Mouse (Mus musculus): ENCODE data around the gene Pla2g4b. TPM values are rescaled to one million over a fixed set of nuclear protein-coding genes. Genes with fewer than 3 reads are reported as not detected.

Pla2g4b gene
- total RNA-seq, 4 experiments from 2014 or later: 0.72 to 1.8 (median 1.3) TPM

GRCm38 (mm10) chr2:120015882-120016281 lies 17.3 kb upstream of the Pla2g4b start:
- DNase-seq (ENCODE audit: low spot score): no peak

DNA sequence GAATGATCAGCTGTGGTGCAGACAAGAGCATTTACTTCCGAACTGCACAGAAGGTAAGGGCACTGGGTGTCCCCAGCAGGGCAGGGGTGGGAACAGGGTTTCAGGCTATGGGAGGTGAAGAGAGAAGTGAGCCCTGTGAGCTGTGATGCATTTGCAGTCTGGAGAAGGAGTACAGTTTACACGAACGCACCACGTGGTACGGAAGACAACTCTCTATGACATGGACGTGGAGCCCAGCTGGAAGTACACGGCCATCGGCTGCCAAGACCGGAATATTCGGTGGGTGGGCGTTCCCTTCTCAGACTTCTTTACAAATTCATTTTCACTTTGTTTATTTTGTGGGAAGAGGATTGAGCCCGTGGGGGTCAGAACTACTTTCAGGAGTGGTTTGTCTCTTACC lies 15.6 kb upstream of the Pla2g4b start:
- DNase-seq (ENCODE audit: low spot score): no peak

- peak; percentile 47 for DNase-seq (ENCODE audit: low spot score)
These were observed 8.9 kb upstream of the Pla2g4b start for GRCm38 (mm10) chr2:120024337-120024736.

DNA sequence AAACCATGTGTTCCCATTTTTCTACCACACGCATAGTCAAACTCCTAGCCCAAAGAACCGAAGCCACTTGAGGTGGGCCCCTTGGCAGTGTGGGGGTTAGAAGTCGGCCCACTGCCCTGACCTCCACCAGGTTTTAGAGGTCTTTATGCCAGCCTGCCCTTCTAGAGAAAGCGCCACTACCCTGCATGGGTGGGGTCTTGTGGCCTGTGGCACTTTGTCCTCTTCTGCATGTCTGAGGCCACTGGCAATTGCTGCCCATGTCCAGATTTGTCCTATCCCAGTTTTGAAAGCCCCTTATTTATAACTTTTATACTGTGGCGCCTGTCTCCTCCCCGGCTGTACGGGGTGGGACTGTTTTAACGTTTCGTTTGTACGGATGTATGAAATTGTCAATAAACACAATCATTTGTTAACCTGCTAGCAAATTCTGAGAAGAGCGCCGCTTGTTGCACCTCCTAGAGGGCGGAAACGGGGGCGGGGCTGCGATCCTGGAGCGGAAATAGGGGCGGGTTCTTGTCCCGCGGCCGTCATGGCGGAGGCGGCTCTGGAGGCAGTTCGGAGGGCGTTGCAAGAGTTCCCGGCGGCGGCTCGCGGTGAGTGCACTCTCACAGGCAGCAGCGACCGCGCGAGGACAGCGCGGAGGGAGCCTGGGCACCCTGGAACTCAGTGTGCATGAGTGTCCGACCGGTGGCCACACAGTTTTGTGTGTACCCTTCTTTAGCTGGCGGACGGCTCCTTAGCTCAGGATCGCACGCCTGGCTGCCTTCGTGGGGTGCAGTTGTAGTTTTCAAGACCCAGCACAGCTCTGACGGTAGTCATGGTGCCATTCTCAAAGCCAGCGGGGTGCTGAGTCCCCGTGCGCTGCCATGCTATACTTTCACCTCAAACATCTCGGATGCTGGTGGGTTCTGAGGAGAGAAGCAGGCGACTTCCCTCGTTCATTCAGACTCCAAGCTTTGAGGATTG lies 6.0 kb upstream of the Pla2g4b start, which contains the start of the genes Jmjd7 and Gm28042:
TSS of gene Jmjd7 (plus strand) at position 500 of the 966 bp plus-strand sequence.
TSS of gene Gm28042 (plus strand) at position 510 of the 966 bp plus-strand sequence.
- peak; percentile 92 for DNase-seq (ENCODE audit: low spot score)

DNA sequence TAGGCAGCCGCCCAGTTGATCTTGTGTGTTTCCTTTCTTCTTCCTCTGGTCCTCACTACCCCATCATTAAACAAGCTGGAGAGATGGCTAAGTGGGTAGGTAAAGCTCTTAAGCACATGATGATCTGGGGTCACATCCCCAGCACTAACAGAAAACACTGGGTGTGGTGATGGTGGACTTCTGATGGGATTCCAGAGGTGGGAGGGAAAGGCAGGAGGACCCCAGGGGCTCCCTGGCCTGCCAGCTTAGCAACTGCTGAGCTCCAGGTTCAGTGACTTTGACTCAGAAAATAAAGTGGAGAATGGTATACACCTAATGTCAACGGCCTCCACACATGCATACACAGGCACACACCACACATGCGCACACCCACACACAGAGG lies 5.3 kb upstream of the Pla2g4b start:
- no peak for DNase-seq (ENCODE audit: low spot score)

DNA sequence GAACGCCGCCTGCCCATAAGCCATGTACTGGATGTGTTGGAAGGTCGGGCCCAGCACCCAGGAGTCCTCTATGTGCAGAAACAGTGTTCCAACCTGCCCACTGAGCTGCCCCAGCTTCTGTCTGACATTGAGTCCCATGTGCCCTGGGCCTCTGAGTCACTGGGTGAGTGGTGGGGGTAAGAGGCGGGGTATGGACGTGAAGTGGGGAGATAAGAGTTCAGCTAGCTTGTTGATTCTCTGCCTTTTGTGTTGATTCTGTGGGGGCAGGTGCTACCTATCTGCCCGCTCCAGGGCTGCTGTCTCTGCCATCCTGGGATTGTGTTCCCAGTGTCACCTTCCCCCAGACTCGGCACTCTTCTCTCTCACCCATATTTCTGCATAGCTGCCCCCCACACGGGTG lies 2.8 kb upstream of the Pla2g4b start:
- DNase-seq (ENCODE audit: low spot score): no peak

DNA sequence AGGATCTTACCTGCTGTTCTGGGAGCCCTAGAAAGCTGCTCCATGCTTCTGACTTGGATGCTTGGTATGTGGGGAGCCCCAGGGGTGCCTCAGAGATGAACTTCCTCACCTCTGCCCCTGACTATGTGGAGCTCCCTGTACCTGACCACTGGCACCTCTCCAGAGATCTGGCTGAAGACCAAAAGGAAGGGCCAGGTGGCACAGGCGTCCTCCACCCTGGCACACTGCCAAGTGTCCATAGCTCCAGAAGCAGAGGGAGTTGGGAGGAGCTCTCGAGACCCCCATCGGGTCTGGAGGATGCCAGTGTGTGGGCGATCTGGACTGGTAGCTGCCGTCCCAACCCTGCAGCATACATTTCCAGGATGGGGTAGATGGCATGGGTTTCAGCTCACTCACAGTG lies 509 bp downstream of the Pla2g4b start:
- no peak for DNase-seq (ENCODE audit: low spot score)

DNA sequence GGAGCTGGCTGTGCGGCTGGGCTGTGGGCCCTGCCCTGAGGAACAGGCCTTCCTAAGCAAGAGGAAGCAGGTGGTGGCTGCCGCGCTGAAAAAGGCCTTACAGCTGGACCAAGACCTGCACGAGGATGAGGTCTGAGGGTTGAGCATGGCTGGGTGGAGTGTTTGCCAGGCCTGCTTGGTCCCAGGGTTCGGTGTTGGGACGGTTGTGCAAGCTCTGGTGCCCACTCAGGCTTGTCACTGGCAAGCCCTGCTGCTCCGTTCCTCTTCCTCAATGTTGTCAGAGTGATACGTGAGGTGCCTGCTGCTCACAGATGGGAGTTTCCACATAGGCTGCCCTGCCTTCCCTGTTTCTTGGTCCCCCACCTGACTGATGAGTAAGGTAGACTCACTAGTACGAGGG lies 4.5 kb downstream of the Pla2g4b start:
- no peak for DNase-seq (ENCODE audit: low spot score)

- no peak for DNase-seq (ENCODE audit: low spot score)
These were observed 7.8 kb downstream of the Pla2g4b start for GRCm38 (mm10) chr2:120040991-120041390.

GRCm38 (mm10) chr2:120044101-120044603 lies 10.9 kb downstream of the Pla2g4b start:
- DNase-seq (ENCODE audit: low spot score): no peak

- no peak for DNase-seq (ENCODE audit: low spot score)
These were observed 11.5 kb downstream of the Pla2g4b start for GRCm38 (mm10) chr2:120044676-120045075.

DNA sequence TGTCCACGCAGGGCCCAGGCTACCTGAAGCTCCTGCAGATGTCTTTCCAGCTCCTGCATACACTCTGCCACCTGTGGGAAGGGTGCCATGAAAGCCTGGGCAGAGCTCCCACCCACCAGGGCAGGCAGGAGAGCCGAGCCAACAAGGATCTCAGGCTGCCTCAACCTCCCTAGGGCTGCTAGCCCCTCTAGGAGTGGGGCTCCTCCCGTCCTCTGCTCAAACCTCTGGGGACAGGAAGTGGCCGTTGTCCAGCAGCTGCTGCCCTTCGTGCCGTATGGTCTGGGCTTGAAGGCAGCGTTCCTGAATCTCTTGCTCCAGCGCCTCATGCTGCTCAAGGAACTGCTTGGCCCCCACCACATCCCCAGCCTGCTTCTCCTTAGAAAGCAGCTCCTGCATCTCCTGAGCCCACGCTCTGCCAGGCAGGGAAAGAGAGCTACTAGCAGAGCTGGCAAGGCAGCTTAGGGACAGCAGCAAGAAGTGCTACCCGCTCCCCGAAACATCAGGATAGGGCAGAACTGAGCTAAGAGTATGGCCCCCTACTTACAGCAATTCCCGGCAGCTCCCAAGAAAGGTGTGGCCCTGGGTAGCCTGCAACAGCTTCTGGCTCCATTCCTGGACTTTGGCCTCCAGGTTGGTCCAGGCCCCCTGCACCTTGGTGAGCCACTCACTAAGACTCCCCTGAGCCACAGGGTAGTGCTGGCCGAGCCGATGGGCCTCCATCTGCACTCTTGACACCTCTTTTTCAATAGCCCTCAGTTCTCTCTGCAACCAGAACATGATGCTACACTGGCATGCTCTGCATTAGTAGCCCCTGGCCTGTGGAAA lies 13.5 kb downstream of the Pla2g4b start:
- DNase-seq (ENCODE audit: low spot score): no peak

- DNase-seq (ENCODE audit: low spot score): no peak
These were observed 15.0 kb downstream of the Pla2g4b start for GRCm38 (mm10) chr2:120048173-120048572.

DNA sequence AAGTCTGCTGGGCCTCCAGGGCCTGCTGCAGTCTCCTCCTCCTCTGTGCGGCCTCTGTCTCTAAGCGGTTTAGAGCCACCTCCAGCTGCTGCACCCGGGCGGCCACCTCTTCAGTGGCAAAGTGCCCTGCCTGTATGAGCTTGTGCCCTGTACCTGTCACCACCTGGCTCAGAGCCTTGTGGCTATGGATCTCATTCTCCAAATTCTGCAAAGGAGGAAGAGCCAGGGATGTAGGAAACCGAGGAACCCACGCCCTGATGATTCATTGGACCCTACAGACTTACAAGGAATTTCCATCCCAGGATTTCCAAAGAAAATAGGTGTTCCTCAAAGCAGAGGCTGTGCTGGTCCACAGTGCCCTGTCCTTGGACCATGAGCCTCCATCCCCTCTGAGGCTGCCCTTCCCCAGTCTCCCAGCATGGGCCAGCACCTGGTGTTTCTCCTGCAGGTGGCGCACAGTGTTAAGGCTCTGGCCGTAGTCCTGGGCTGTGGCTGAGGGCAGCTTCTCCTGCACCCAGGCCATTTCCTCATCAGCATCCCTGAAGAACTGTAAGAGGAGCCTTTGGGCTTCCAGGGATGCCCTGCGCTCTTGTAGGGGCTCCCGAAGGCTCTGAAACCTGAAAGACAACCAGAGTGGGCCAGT lies 16.5 kb downstream of the Pla2g4b start:
- peak; percentile 22 for DNase-seq (ENCODE audit: low spot score)

- DNase-seq (ENCODE audit: low spot score): no peak
These were observed 18.2 kb downstream of the Pla2g4b start for GRCm38 (mm10) chr2:120051405-120051804.

DNA sequence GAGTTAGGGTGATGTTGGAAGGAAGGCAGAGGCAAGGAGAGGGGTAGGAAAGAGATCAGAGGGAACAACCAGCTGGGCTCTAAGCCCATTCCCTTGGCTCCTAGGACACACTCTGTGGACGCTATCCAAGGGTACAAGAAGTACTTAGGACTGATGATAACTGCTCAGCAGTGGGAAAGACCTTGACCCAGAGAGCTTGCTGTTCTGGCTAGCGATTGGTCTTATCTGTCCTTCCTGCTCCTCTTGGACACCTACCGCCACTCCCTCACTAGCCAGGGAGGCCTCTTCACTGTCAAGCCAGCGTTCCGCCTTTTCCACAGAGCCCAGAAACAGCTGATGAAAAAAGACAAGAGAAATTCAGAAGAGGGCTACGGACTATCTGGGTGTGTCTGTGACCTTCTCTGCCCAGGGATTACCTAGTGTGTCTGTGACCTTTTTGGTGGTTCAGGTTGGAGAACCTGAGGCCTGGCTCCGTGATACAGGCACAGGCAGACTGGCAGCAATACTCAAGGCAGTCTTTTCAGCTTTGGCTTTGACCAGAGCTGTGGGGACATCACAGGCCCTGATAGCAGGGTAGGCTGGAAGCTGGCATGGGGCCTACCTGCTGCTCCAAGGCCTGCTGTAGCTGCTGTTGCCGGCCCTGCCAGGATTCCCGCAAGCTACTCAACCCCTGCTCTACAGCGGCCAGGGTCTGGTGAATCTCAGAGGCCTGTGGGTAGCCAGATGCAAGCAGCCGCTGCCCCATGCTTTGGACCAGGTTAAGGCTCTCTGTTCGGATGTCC lies 21.7 kb downstream of the Pla2g4b start:
- DNase-seq (ENCODE audit: low spot score): peak; percentile 65

- DNase-seq (ENCODE audit: low spot score): no peak
These were observed 22.7 kb downstream of the Pla2g4b start for GRCm38 (mm10) chr2:120055923-120056322.

GRCm38 (mm10) chr2:120058818-120059217 lies 25.6 kb downstream of the Pla2g4b start:
- no peak for DNase-seq (ENCODE audit: low spot score)

DNA sequence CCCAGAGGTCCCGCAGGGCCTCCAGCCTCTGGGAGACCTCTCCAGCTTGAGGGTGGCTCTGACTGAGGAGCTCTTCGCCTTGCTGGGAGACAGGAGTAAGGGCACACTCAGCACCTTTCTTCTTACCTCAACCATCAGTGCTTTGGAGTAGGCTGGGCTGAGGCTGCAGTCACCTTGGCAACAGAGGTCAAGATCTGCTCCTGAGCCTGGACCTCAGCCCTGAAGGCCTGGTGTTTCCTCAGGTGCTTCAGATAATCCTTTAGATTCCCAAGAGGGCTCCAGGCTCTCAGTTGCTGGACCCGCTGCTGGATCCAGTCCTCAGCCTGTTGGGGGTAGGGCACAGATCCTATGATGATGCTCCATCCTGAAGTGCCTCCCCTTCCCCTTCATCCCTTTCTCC lies 26.2 kb downstream of the Pla2g4b start:
- no peak for DNase-seq (ENCODE audit: low spot score)

DNA sequence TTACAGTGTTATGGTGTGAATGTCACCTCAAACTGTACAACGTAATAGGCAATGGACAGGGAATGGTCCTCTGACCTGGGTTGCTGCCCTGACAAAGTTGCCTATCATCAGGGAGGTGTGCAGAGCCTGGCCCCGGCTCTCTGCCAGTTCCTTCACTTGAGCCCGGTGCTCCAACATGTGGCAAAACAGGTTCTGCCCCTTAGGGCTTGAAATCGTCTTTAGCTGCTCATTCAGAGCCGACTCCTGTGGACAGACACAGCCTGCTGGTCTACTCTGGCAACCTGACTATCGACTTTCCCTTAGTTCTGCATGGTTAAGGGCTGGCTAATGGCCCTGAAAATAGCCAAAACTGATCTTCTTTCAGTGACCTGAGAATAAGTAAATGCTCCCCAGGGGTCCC lies 27.0 kb downstream of the Pla2g4b start:
- DNase-seq (ENCODE audit: low spot score): no peak

DNA sequence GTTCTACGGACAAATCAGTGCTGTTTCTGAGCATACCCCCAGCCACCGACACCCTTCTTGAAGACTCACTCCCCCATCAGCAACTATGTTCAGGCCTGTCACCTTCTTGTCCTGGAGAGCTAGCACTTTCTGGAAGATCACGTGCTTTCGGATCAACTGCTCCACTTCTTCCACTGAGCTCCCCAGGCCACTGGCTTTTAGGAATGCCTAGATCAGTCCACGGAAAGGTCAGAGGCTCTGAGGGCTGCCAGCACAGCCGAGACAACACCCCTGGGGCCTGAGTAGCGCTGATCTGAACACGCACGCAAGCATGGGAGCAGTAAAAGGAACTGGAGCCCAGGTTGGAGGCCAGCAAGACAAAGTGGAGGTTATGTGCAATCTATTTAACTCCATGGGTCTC lies 27.4 kb downstream of the Pla2g4b start:
- DNase-seq (ENCODE audit: low spot score): no peak
